Mouse (Mus musculus): ENCODE data around the gene Gm11077. TPM values are rescaled to one million over a fixed set of nuclear protein-coding genes. Genes with fewer than 3 reads are reported as not detected.

Gene Gm11077
- not detected in 2 replicates for polyA plus RNA-seq (2015; fragmentation: Nextera tagmentation; extraction: Ambion mirVana)

DNA sequence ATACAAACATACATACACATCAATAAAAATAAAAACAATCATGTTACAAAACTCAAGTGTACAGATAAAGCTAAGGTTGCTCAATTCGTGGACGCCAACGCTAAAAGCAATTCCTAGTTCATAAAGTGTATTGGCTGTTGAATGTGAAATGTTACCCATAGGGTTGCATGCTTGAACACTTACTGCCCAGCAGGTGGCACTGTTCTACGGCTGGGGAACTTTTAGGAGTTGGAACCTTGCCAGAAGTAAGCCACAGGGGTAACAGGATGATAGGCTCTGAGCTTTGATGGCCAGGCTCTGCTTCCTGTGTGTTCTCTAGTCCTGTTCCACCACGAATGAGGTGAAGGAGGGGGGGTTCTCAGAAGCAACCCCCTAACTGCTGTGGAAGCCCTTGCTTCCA is at the start of gene Gm11077:
TSS of gene Gm11077 (plus strand) at position 13 of the 400 bp plus-strand sequence.
- H3K4me2 ChIP-seq (replicated peaks) = no peak within 1 kb of the TSS
- H3K27ac ChIP-seq (replicated peaks) = no peak within 1 kb of the TSS
- no peak for ATAC-seq (replicated peaks)
- H3K27me3 ChIP-seq = no peaks in the 10 kb centered on the region
- H3K36me3 ChIP-seq = no peaks in the 10 kb centered on the region
- H3K9ac ChIP-seq (replicated peaks) = no peak within 1 kb of the TSS
- H3K4me3 ChIP-seq = no peak within 1 kb of the TSS
- H3K9me3 ChIP-seq = no peaks in the 10 kb centered on the region
- peaks cover 14% of the 10 kb centered on the region; the same call in 1 of the 2 replicates for H3K4me1 ChIP-seq
- 85% methylated on average over 5 of the region's 5 CpGs for WGBS

DNA sequence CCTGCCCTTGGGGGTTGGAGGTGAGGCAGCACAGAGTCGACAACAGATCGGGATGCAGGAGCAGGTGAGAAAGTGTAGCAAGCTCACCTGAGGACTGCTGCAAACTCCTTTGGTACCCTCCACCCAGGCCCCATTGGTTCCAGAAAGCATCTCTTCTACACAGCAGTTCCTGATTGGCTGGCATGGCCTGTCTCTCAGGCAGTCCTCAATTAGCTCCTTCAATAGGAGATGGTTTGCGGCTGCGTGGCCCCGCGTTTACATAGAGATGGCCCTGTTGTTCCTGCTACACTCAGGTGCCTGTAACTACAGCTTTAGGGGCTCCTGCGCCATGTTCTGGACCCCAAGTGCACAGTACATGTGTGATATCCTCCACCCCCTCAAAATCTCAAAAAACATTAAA is 48.4 kb upstream of the Gm11077 start:
- Histone ChIP-seq H3K4me1 (peaks cover 22% of the 10 kb centered on the region), H3K36me3 (no peaks in the 10 kb centered on the region), H3K9ac (replicated peaks) (no peak overlapping the region), H3K9me3 (no peaks in the 10 kb centered on the region), H3K4me3 (no peak overlapping the region), H3K27me3 (no peaks in the 10 kb centered on the region), H3K4me2 (replicated peaks) (no peak overlapping the region), H3K27ac (replicated peaks) (no peak overlapping the region)
- ATAC-seq (replicated peaks) = no peak
- 41% methylated on average over 7 of the region's 7 CpGs for WGBS

DNA sequence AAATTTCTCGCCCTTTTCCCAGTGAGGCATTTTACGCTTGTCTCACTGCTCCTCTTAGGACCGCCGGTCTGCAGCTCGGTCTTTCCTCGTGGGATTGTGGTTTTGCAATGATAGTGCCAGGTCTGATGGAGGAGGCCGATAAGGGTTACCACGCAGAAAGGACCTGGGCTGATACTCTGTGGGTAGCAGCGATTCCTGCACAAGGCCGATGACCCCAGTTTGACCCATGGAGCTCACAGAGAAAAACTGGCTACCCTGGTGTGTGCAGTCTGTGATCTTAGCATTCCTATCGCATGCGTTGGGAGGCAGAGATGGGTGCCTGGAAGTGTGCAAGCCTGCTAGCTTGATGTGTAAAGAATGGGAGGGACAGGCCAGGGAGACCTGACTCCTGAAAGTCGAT is 46.3 kb upstream of the Gm11077 start:
- H3K9me3 ChIP-seq = no peaks in the 10 kb centered on the region
- no peak for ATAC-seq (replicated peaks)
- peaks cover 15% of the 10 kb centered on the region for H3K4me1 ChIP-seq
- no peak overlapping the region for H3K4me3 ChIP-seq
- no peak overlapping the region for H3K4me2 ChIP-seq (replicated peaks)
- no peaks in the 10 kb centered on the region for H3K27me3 ChIP-seq
- 66% methylated on average over 13 of the region's 13 CpGs for WGBS
- H3K36me3 ChIP-seq = no peaks in the 10 kb centered on the region
- H3K27ac ChIP-seq (replicated peaks) = no peak overlapping the region
- no peak overlapping the region for H3K9ac ChIP-seq (replicated peaks)

DNA sequence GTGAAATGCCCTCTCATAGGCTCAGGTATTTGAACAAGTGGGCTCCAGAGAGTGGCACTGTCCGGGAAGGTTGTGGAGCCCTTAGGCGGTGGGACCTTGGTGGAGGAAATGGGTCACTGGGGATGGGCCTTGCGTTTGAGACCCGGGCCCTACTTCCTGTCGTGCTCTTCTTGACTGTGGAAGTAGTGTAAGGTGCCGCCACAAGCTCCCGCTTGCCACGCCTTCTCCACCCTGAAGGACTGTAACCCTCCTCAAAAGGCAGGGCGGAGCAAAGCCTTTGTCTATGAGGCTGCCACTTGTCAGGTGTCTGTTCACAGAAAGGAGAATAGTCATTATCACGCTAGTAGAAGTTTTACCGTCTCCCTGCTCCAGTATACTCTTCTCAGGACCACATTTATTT is 44.7 kb upstream of the Gm11077 start:
- Histone ChIP-seq H3K9me3 (no peaks in the 10 kb centered on the region), H3K4me3 (no peak overlapping the region), H3K27ac (replicated peaks) (no peak overlapping the region), H3K4me2 (replicated peaks) (no peak overlapping the region), H3K27me3 (no peaks in the 10 kb centered on the region), H3K36me3 (no peaks in the 10 kb centered on the region), H3K4me1 (no peaks in the 10 kb centered on the region; the same call in 1 of the 2 replicates), H3K9ac (replicated peaks) (no peak overlapping the region)
- 90% methylated on average over 11 of the region's 11 CpGs for WGBS
- ATAC-seq (replicated peaks) = no peak

DNA sequence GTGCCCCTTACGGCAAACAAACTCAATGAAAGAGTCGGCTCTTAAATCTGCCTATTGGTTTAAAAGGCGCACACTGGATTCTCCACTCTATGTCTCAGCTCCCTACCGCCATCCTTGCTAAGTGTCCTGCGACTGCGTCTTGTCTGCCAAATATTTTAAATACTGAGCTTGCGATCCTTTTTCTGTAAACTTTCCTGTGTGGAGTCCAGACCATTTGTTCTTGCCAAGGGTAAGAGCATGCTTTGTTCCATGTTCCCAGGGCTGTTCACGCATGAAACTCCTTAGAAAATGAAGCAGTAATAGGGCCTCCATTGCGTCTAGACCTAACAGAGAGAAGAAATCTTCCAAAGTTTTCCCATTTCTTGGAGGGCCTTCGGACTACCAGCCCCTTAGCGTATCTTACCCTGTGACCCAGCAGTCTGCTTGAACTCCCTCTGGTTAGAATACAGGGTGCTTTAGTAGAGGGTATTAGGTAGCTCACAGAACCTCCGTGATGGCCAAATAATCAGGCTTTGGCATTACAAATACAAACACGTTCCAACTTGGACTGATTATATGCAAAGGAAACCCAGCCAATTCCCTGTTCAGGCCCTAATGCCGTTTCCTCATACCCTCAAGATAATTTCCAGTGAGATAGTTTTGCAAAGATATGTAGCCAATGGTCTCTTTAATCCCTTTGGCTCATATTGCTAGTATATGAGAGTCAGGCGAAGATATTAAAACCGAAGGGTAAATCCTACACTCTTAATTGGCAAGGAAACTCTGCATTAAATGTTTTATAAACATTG is 39.3 kb upstream of the Gm11077 start:
- Histone ChIP-seq H3K9me3 (no peaks in the 10 kb centered on the region), H3K9ac (replicated peaks) (no peak overlapping the region), H3K27me3 (no peaks in the 10 kb centered on the region), H3K4me1 (peaks cover 6% of the 10 kb centered on the region), H3K36me3 (no peaks in the 10 kb centered on the region), H3K27ac (replicated peaks) (peak overlapping the region; percentile 77), H3K4me3 (no peak overlapping the region), H3K4me2 (replicated peaks) (no peak overlapping the region)
- 61% methylated on average over 16 of the region's 16 CpGs for WGBS
- ATAC-seq (replicated peaks) = peak; percentile 87

DNA sequence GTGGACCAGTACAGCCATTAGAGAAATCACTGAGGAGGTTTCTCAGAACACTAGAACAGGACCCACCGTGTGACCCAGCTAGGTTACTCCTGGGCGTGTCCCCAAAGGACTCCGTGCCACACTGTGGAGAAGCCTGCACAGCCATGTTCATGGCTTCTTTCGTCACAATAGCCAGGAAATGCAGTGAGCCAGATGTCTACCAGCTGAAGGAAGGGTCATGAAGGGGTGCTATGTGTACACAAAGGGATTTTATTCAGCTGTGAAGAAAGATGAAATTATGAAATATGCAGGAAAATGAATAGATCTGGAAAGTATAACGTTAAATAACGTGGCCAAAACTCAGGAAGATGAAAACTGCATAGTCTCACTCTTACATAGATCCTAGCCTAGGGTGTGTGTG is 36.9 kb upstream of the Gm11077 start:
- ATAC-seq (replicated peaks) = no peak
- H3K27me3 ChIP-seq = no peaks in the 10 kb centered on the region
- no peak overlapping the region for H3K9ac ChIP-seq (replicated peaks)
- H3K4me1 ChIP-seq = peaks cover 16% of the 10 kb centered on the region
- H3K27ac ChIP-seq (replicated peaks) = no peak overlapping the region
- no peak overlapping the region for H3K4me3 ChIP-seq
- no peaks in the 10 kb centered on the region for H3K36me3 ChIP-seq
- no peaks in the 10 kb centered on the region for H3K9me3 ChIP-seq
- no peak overlapping the region for H3K4me2 ChIP-seq (replicated peaks)
- WGBS = 91% methylated on average over 6 of the region's 6 CpGs

DNA sequence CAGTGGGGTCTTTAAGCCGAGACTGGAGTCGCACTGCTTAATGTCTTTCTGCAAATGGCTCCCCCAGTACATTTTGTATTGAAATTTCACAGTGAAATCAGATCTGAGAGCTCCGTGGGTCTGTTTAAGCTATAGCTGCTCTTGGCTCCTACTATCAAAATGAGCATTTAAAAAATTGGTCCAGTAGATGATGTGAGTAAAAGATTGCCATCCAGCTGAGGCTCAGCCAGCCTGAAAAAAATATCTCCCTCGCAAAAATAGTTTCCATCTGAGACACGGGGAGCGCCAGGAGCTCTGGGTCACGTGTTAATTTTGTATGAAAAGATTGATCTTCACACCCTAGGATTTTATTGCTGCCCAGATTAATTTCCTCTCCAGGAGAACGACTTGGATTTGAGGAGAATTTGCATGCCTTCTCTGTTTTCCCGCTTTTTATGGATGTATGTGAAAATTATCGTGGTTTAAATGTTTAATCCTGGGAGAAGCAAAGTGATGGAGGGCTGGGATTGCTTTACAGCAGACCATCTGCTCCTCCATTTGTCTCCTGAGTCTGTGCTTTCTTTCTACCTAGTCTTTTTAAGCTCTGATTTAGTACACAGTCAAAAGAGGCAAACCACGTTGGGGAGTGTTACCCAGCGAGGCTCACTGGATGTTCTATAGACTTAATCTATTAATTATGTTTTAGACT is 32.7 kb upstream of the Gm11077 start:
- peak; percentile 69 for ATAC-seq (replicated peaks)
- Histone ChIP-seq H3K4me2 (replicated peaks) (no peak overlapping the region), H3K27ac (replicated peaks) (no peak overlapping the region), H3K4me1 (peaks cover 10% of the 10 kb centered on the region), H3K27me3 (no peaks in the 10 kb centered on the region), H3K36me3 (no peaks in the 10 kb centered on the region), H3K4me3 (no peak overlapping the region), H3K9me3 (no peaks in the 10 kb centered on the region), H3K9ac (replicated peaks) (no peak overlapping the region)
- WGBS = 57% methylated on average over 12 of the region's 12 CpGs

DNA sequence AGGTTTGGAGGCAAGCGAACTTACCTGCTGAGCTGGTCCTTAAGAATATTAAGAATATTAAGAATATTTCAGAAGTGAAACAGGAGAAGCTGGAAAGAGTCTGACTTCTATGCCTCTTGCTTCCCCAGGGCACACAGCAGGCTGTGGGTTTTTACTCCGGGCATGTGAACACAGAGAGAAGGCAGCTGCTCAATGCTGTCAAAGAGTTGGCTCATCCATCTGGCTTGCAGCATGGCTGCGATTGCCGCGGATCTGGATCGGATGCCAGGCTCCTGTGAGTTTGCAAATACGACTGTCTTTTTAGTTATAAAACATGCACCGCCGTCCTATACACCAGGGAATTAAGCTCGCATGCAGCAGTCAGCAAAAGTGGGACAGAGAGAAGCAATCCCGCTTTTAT is 31.1 kb upstream of the Gm11077 start:
- peak; percentile 83 for ATAC-seq (replicated peaks)
- Histone ChIP-seq H3K4me1 (peaks cover 10% of the 10 kb centered on the region), H3K27me3 (no peaks in the 10 kb centered on the region), H3K27ac (replicated peaks) (no peak overlapping the region), H3K4me2 (replicated peaks) (no peak overlapping the region), H3K9ac (replicated peaks) (no peak overlapping the region), H3K9me3 (no peaks in the 10 kb centered on the region), H3K4me3 (no peak overlapping the region), H3K36me3 (no peaks in the 10 kb centered on the region)
- 62% methylated on average over 11 of the region's 11 CpGs for WGBS

DNA sequence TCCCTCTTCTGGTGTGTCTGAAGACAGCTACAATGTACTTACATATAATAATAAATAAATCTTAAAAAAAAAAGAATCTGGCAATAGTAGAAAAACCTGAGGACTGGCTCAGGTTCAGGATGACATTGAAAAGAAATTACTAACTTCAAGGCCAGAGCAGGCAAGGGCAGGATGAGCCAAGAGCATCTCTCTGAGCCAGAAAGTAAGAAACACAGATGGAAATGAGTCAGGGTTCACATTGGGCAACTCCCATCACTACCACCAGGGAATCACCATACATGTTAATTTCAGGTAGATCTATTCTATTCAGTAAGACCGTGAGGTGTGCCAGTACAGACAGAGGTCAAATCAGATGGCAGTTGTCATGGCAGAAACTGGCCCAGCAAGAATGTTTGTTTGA is 30.5 kb upstream of the Gm11077 start:
- Histone ChIP-seq H3K9ac (replicated peaks) (no peak overlapping the region), H3K9me3 (no peaks in the 10 kb centered on the region), H3K27ac (replicated peaks) (no peak overlapping the region), H3K4me1 (peaks cover 10% of the 10 kb centered on the region), H3K4me3 (no peak overlapping the region), H3K36me3 (no peaks in the 10 kb centered on the region), H3K27me3 (no peaks in the 10 kb centered on the region), H3K4me2 (replicated peaks) (no peak overlapping the region)
- ATAC-seq (replicated peaks) = no peak
- WGBS = 93% methylated on average over 1 of the region's 1 CpGs

DNA sequence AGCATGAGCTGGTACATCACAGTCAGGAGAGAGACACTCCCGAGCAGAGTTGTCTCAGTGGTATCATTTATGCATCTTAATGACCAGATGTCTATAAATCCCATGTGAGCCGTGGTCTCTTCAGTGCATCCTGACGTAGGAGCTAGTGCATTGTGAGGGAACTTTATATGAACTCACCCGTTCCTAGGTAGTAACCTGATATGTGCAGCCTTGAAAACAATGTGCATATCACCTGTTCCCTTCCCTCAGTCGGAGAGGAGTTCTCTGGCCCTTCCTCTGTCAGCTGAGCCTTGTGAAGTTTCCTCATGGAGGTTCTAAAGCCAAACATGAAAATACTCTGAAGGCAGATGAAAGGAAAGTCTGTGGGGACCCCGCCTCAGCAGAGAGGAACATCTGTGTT is 27.8 kb upstream of the Gm11077 start:
- H3K9ac ChIP-seq (replicated peaks) = no peak overlapping the region
- H3K4me2 ChIP-seq (replicated peaks) = no peak overlapping the region
- no peaks in the 10 kb centered on the region for H3K27me3 ChIP-seq
- H3K4me3 ChIP-seq = no peak overlapping the region
- no peak for ATAC-seq (replicated peaks)
- H3K27ac ChIP-seq (replicated peaks) = no peak overlapping the region
- no peaks in the 10 kb centered on the region for H3K36me3 ChIP-seq
- H3K4me1 ChIP-seq = peaks cover 6% of the 10 kb centered on the region
- 87% methylated on average over 6 of the region's 6 CpGs for WGBS
- H3K9me3 ChIP-seq = no peaks in the 10 kb centered on the region

DNA sequence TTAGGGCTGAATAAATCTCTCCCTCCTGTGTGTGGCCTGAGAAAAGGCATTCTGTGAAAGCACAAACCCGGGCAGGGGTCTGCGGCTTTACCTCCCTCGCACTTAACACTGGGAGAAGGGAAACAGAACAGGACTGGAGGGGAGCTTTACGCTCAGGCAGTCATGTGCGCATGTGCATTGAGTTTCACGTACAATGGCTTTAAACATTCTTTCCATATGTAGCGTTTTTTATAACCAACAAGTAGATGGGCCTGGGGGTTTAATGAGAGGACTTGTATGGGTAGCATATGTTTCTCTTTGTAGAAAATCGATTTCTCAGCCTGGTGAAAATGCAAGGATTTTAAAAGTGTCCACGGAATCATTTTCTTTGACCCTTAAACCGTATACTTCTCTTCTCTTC is 24.0 kb upstream of the Gm11077 start:
- no peaks in the 10 kb centered on the region for H3K9me3 ChIP-seq
- no peaks in the 10 kb centered on the region for H3K27me3 ChIP-seq
- H3K27ac ChIP-seq (replicated peaks) = no peak overlapping the region
- WGBS = 84% methylated on average over 10 of the region's 10 CpGs
- H3K9ac ChIP-seq (replicated peaks) = no peak overlapping the region
- no peaks in the 10 kb centered on the region for H3K36me3 ChIP-seq
- no peak overlapping the region for H3K4me3 ChIP-seq
- no peaks in the 10 kb centered on the region for H3K4me1 ChIP-seq
- ATAC-seq (replicated peaks) = no peak
- no peak overlapping the region for H3K4me2 ChIP-seq (replicated peaks)

DNA sequence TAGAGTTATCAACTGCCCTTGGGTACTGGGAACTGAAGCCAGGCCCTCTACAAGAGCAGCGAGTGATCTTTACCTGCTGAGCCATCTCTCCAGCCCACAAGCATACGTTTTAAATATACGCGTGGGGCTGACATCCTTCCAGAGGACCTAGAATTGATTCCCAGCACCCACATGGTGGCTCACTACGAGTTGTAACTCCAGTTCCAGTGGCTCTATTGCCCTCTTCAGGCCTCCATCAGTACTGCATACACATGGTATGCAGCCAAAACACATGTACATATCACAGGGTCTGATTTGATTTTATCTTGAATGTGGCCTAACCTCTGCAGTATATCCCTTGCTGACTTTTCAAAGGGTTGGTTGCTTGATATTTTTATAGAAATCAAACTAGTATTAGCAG is 23.0 kb upstream of the Gm11077 start:
- Histone ChIP-seq H3K9ac (replicated peaks) (no peak overlapping the region), H3K4me1 (no peaks in the 10 kb centered on the region), H3K4me3 (no peak overlapping the region), H3K36me3 (no peaks in the 10 kb centered on the region), H3K4me2 (replicated peaks) (no peak overlapping the region), H3K27ac (replicated peaks) (no peak overlapping the region), H3K27me3 (no peaks in the 10 kb centered on the region), H3K9me3 (no peaks in the 10 kb centered on the region)
- no peak for ATAC-seq (replicated peaks)
- 91% methylated on average over 5 of the region's 5 CpGs for WGBS

All from forebrain, embryonic 15.5 days (tissue).